Mouse (Mus musculus): ENCODE measurements around the gene Tet1. TPM values are rescaled to one million over a fixed set of nuclear protein-coding genes. Genes with fewer than 3 reads are reported as not detected.

The Tet1 gene
- polyA plus RNA-seq, 1 experiment from 2014 or later = 20.5 TPM

- no peak overlapping the region for H3K4me3 ChIP-seq (replicated peaks; ENCODE audit: low read length)
- 0 out of 2 replicates have a peak, but pooled peaks cover 3% of the 10 kb centered on the region for H3K9me3 ChIP-seq (replicated peaks; ENCODE audit: control insufficient read depth, low read length)
- H3K36me3 ChIP-seq (ENCODE audit: control insufficient read depth, insufficient read depth, low read length) = no peaks in the 10 kb centered on the region
- H3K9ac ChIP-seq (ENCODE audit: low read length) = no peak overlapping the region
- WGBS = 89% methylated on average over 5 of the region's 5 CpGs
- no peak overlapping the region for H3K27ac ChIP-seq (ENCODE audit: low read length)
- peaks cover 6% of the 10 kb centered on the region for H3K4me1 ChIP-seq (ENCODE audit: control insufficient read depth, insufficient read depth, low read length)
- ATAC-seq (ENCODE audit: insufficient read depth, low FRiP score) = no peak
- H3K27me3 ChIP-seq (ENCODE audit: control insufficient read depth, insufficient read depth, low read length) = no peaks in the 10 kb centered on the region
- H3K4me2 ChIP-seq (ENCODE audit: low read depth, low read length) = no peak overlapping the region
These were observed 49.8 kb downstream of the Tet1 start for GRCm38 (mm10) chr10:62858967-62859366.

GRCm38 (mm10) chr10:62856690-62857290 is 52.0 kb downstream of the Tet1 start:
- H3K4me3 ChIP-seq (replicated peaks; ENCODE audit: low read length) = no peak overlapping the region
- no peak overlapping the region for H3K9ac ChIP-seq (ENCODE audit: low read length)
- no peak overlapping the region for H3K27ac ChIP-seq (ENCODE audit: low read length)
- H3K4me1 ChIP-seq (ENCODE audit: control insufficient read depth, insufficient read depth, low read length) = no peaks in the 10 kb centered on the region
- 77% methylated on average over 10 of the region's 10 CpGs for WGBS
- no peak overlapping the region for H3K4me2 ChIP-seq (ENCODE audit: low read depth, low read length)
- no peaks in the 10 kb centered on the region for H3K36me3 ChIP-seq (ENCODE audit: control insufficient read depth, insufficient read depth, low read length)
- peak; percentile 44; the same call in 1 of the 2 replicates for ATAC-seq (ENCODE audit: insufficient read depth, low FRiP score)
- H3K27me3 ChIP-seq (ENCODE audit: control insufficient read depth, insufficient read depth, low read length) = no peaks in the 10 kb centered on the region
- no peaks in the 10 kb centered on the region for H3K9me3 ChIP-seq (replicated peaks; ENCODE audit: control insufficient read depth, low read length)

GRCm38 (mm10) chr10:62854992-62855391 is 53.8 kb downstream of the Tet1 start:
- H3K27me3 ChIP-seq (ENCODE audit: control insufficient read depth, insufficient read depth, low read length) = no peaks in the 10 kb centered on the region
- no peaks in the 10 kb centered on the region for H3K9me3 ChIP-seq (replicated peaks; ENCODE audit: control insufficient read depth, low read length)
- H3K36me3 ChIP-seq (ENCODE audit: control insufficient read depth, insufficient read depth, low read length) = no peaks in the 10 kb centered on the region
- no peak overlapping the region for H3K4me3 ChIP-seq (replicated peaks; ENCODE audit: low read length)
- WGBS = 38% methylated on average over 2 of the region's 2 CpGs
- H3K27ac ChIP-seq (ENCODE audit: low read length) = no peak overlapping the region
- ATAC-seq (ENCODE audit: insufficient read depth, low FRiP score) = no peak
- no peaks in the 10 kb centered on the region for H3K4me1 ChIP-seq (ENCODE audit: control insufficient read depth, insufficient read depth, low read length)
- H3K4me2 ChIP-seq (ENCODE audit: low read depth, low read length) = no peak overlapping the region
- no peak overlapping the region for H3K9ac ChIP-seq (ENCODE audit: low read length)

- no peak for ATAC-seq (ENCODE audit: insufficient read depth, low FRiP score)
- Histone ChIP-seq H3K27me3 (ENCODE audit: control insufficient read depth, insufficient read depth, low read length) (no peaks in the 10 kb centered on the region), H3K4me2 (ENCODE audit: low read depth, low read length) (no peak overlapping the region), H3K36me3 (ENCODE audit: control insufficient read depth, insufficient read depth, low read length) (no peaks in the 10 kb centered on the region), H3K9ac (ENCODE audit: low read length) (no peak overlapping the region), H3K4me3 (replicated peaks; ENCODE audit: low read length) (no peak overlapping the region), H3K9me3 (replicated peaks; ENCODE audit: control insufficient read depth, low read length) (no peaks in the 10 kb centered on the region), H3K4me1 (ENCODE audit: control insufficient read depth, insufficient read depth, low read length) (no peaks in the 10 kb centered on the region), H3K27ac (ENCODE audit: low read length) (no peak overlapping the region)
- WGBS = 63% methylated on average over 4 of the region's 4 CpGs
These were observed 54.2 kb downstream of the Tet1 start for GRCm38 (mm10) chr10:62854581-62854980.

GRCm38 (mm10) chr10:62851578-62851977 is 57.2 kb downstream of the Tet1 start:
- Histone ChIP-seq H3K4me2 (ENCODE audit: low read depth, low read length) (no peak overlapping the region), H3K4me3 (replicated peaks; ENCODE audit: low read length) (no peak overlapping the region), H3K27me3 (ENCODE audit: control insufficient read depth, insufficient read depth, low read length) (no peaks in the 10 kb centered on the region), H3K36me3 (ENCODE audit: control insufficient read depth, insufficient read depth, low read length) (no peaks in the 10 kb centered on the region), H3K9me3 (replicated peaks; ENCODE audit: control insufficient read depth, low read length) (no peaks in the 10 kb centered on the region), H3K27ac (ENCODE audit: low read length) (no peak overlapping the region), H3K9ac (ENCODE audit: low read length) (no peak overlapping the region), H3K4me1 (ENCODE audit: control insufficient read depth, insufficient read depth, low read length) (no peaks in the 10 kb centered on the region)
- 83% methylated on average over 7 of the region's 7 CpGs for WGBS
- no peak for ATAC-seq (ENCODE audit: insufficient read depth, low FRiP score)

GRCm38 (mm10) chr10:62851025-62851424 is 57.8 kb downstream of the Tet1 start:
- no peak for ATAC-seq (ENCODE audit: insufficient read depth, low FRiP score)
- 81% methylated on average over 4 of the region's 4 CpGs for WGBS
- no peaks in the 10 kb centered on the region for H3K9me3 ChIP-seq (replicated peaks; ENCODE audit: control insufficient read depth, low read length)

GRCm38 (mm10) chr10:62848783-62849182 is 60.0 kb downstream of the Tet1 start:
- Histone ChIP-seq H3K27me3 (ENCODE audit: control insufficient read depth, insufficient read depth, low read length) (no peaks in the 10 kb centered on the region), H3K4me3 (replicated peaks; ENCODE audit: low read length) (no peak overlapping the region), H3K4me1 (ENCODE audit: control insufficient read depth, insufficient read depth, low read length) (peaks cover 3% of the 10 kb centered on the region; the same call in 1 of the 2 replicates), H3K27ac (ENCODE audit: low read length) (no peak overlapping the region), H3K9ac (ENCODE audit: low read length) (no peak overlapping the region), H3K36me3 (ENCODE audit: control insufficient read depth, insufficient read depth, low read length) (no peaks in the 10 kb centered on the region), H3K4me2 (ENCODE audit: low read depth, low read length) (no peak overlapping the region), H3K9me3 (replicated peaks; ENCODE audit: control insufficient read depth, low read length) (no peaks in the 10 kb centered on the region)
- 86% methylated on average over 2 of the region's 2 CpGs for WGBS
- ATAC-seq (ENCODE audit: insufficient read depth, low FRiP score) = no peak

More at GRCm38 (mm10) chr10:62851025-62851424, 57.8 kb downstream of the Tet1 start:
- H3K4me2 ChIP-seq (ENCODE audit: low read depth, low read length) = no peak overlapping the region
- H3K36me3 ChIP-seq (ENCODE audit: control insufficient read depth, insufficient read depth, low read length) = no peaks in the 10 kb centered on the region
- H3K9ac ChIP-seq (ENCODE audit: low read length) = no peak overlapping the region
- H3K4me1 ChIP-seq (ENCODE audit: control insufficient read depth, insufficient read depth, low read length) = no peaks in the 10 kb centered on the region
- no peaks in the 10 kb centered on the region for H3K27me3 ChIP-seq (ENCODE audit: control insufficient read depth, insufficient read depth, low read length)
- no peak overlapping the region for H3K27ac ChIP-seq (ENCODE audit: low read length)
- H3K4me3 ChIP-seq (replicated peaks; ENCODE audit: low read length) = no peak overlapping the region

- H3K36me3 ChIP-seq (ENCODE audit: control insufficient read depth, insufficient read depth, low read length) = no peaks in the 10 kb centered on the region
- no peak overlapping the region for H3K27ac ChIP-seq (ENCODE audit: low read length)
- no peak overlapping the region for H3K4me3 ChIP-seq (replicated peaks; ENCODE audit: low read length)
- peaks cover 9% of the 10 kb centered on the region; the same call in 1 of the 2 replicates for H3K4me1 ChIP-seq (ENCODE audit: control insufficient read depth, insufficient read depth, low read length)
- H3K4me2 ChIP-seq (ENCODE audit: low read depth, low read length) = no peak overlapping the region
- H3K9ac ChIP-seq (ENCODE audit: low read length) = no peak overlapping the region
- 67% methylated on average over 12 of the region's 12 CpGs for WGBS
- no peaks in the 10 kb centered on the region for H3K27me3 ChIP-seq (ENCODE audit: control insufficient read depth, insufficient read depth, low read length)
- H3K9me3 ChIP-seq (replicated peaks; ENCODE audit: control insufficient read depth, low read length) = no peaks in the 10 kb centered on the region
- 0 out of 2 replicates have a peak, but pooled peaks have one; percentile 37 for ATAC-seq (ENCODE audit: insufficient read depth, low FRiP score)
These were observed 61.6 kb downstream of the Tet1 start for GRCm38 (mm10) chr10:62847069-62847626.

- 35% methylated on average over 9 of the region's 9 CpGs for WGBS
- Histone ChIP-seq H3K27me3 (ENCODE audit: control insufficient read depth, insufficient read depth, low read length) (no peaks in the 10 kb centered on the region), H3K9me3 (replicated peaks; ENCODE audit: control insufficient read depth, low read length) (no peaks in the 10 kb centered on the region), H3K4me3 (replicated peaks; ENCODE audit: low read length) (no peak overlapping the region), H3K4me2 (ENCODE audit: low read depth, low read length) (no peak overlapping the region), H3K4me1 (ENCODE audit: control insufficient read depth, insufficient read depth, low read length) (peaks cover 9% of the 10 kb centered on the region; the same call in 1 of the 2 replicates), H3K9ac (ENCODE audit: low read length) (no peak overlapping the region), H3K36me3 (ENCODE audit: control insufficient read depth, insufficient read depth, low read length) (peaks cover 5% of the 10 kb centered on the region; the same call in 1 of the 2 replicates), H3K27ac (ENCODE audit: low read length) (no peak overlapping the region; the same call in 1 of the 2 replicates)
- peak; percentile 77 for ATAC-seq (ENCODE audit: insufficient read depth, low FRiP score)
These were observed 64.9 kb downstream of the Tet1 start for GRCm38 (mm10) chr10:62843787-62844491.

Data from stomach, embryonic 16.5 days (tissue).